Mouse (Mus musculus) hindbrain, embryonic 15.5 days (tissue): ENCODE measurements around the gene Cenpp. TPM values are rescaled to one million over a fixed set of nuclear protein-coding genes. Genes with fewer than 3 reads are reported as not detected.

Experiments used
- ATAC-seq: fragments of 200-750 bp; cut with Nextera tagmentation; 2 replicates; pipeline ENCODE4 v1.8.0; 2017; ENCODE audit warnings: low read depth, moderate number of reproducible peaks, moderate TSS enrichment; ENCODE audit not compliant: low FRiP score
- H3K27ac ChIP-seq: fragments of 300-500 bp; sonication (generic); replicated peaks from 2 replicates; pipeline ENCODE4 v1.5.1; 2015; ENCODE audit warnings: mild to moderate bottlenecking, inconsistent platforms
- H3K27me3 ChIP-seq: fragments of 300-500 bp; sonication (generic); 2 replicates; pipeline ENCODE4 v1.6.1; 2015; ENCODE audit warnings: control low read depth, inconsistent platforms
- H3K36me3 ChIP-seq: fragments of 300-500 bp; sonication (generic); 2 replicates; pipeline ENCODE4 v1.6.1; 2015; ENCODE audit warnings: control low read depth, inconsistent platforms
- H3K4me1 ChIP-seq: fragments of 300-500 bp; sonication (generic); replicated peaks from 2 replicates; pipeline ENCODE4 v1.6.1; 2015; ENCODE audit warnings: control low read depth, inconsistent platforms
- H3K4me2 ChIP-seq: fragments of 300-500 bp; sonication (generic); 2 replicates; pipeline ENCODE4 v1.6.1; 2015; ENCODE audit warnings: moderate library complexity, mild to moderate bottlenecking, inconsistent platforms
- H3K4me3 ChIP-seq: fragments of 300-500 bp; sonication (generic); 2 replicates; pipeline ENCODE4 v1.5.1; 2015; ENCODE audit warnings: mild to moderate bottlenecking, inconsistent platforms
- H3K9ac ChIP-seq: fragments of 300-500 bp; sonication (generic); 2 replicates; pipeline ENCODE4 v1.6.1; 2015; ENCODE audit warnings: inconsistent platforms
- H3K9me3 ChIP-seq: fragments of 300-500 bp; sonication (generic); 2 replicates; pipeline ENCODE4 v1.6.1; 2016; ENCODE audit warnings: control low read depth, inconsistent platforms
- WGBS: fragments of 180-500 bp; shearing (Covaris S2); methylation state at CpG from one replicate; pipeline ENCODE4 v1.1.7; 2015; 5-methylcytosine and 5-hydroxymethylcytosine counted together
- polyA plus RNA-seq: library from polyadenylated mRNA; unstranded; fragments of >200 nt; fragmentation: Nextera tagmentation; extraction: Ambion mirVana; gene quantifications from 2 replicates; pipeline ENCODE4 v1.2.1, GENCODE M21; 2015

Gene Cenpp
- polyA plus RNA-seq, 1 experiment from 2014 or later: 7.1 TPM

DNA sequence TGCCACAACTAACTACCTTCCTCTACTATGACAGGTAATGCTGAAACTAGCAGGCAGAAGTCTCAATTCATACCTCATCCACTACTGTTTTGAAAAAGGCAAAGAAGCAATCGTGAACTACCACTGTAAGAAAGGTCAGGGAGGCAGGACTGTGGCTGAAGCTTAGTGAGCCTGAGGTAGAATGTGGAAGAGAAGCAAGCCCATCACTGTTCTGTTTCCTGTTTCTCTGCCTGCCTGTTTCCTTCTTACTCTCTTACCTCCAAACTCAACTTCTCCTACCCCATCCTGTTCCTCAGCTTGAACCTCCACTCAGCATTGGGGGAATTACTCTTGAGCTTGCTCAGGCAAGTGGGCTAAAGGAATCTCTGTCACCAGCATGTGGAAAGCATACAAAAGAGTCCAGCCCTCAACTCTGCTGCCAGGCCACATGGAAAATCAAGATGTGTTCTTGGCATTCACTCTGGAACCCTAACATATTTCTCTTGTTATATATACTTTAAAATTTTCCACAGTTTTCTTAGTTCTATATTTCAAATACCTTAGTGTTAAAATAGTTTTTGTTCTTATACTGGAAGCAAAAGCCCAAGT lies 104.9 kb downstream of the Cenpp start:
- Histone ChIP-seq H3K9ac (no peak overlapping the region), H3K4me3 (no peak overlapping the region), H3K4me1 (no peaks in the 10 kb centered on the region), H3K27me3 (no peaks in the 10 kb centered on the region), H3K27ac (no peak overlapping the region), H3K36me3 (no peaks in the 10 kb centered on the region), H3K4me2 (no peak overlapping the region), H3K9me3 (no peaks in the 10 kb centered on the region)
- WGBS: 76% methylated on average over 1 of the region's 1 CpGs
- ATAC-seq: no peak

DNA sequence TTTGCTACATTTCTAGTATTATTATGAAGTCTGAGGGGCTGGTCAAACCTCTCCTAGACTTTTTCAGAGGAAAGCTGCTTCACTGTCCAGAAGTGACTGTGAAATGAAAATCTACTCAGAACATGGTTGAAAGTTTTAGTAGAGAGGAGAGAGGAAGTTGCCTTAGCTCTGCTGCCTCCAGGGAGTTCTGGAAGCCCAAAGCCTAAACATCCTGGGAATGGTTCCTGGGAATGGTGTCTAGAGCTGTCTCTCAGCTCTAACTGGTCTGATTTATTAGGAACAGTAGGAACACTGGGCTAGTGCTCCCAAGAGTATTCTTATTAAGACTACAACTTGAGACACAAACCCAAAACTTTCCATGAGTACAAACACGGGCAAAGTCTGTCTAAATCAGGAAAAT lies 106.1 kb downstream of the Cenpp start:
- no peak overlapping the region for H3K4me3 ChIP-seq
- H3K27me3 ChIP-seq: no peaks in the 10 kb centered on the region
- WGBS: 90% methylated on average over 1 of the region's 1 CpGs
- no peak overlapping the region for H3K9ac ChIP-seq
- ATAC-seq: no peak
- H3K9me3 ChIP-seq: no peaks in the 10 kb centered on the region
- H3K4me2 ChIP-seq: no peak overlapping the region
- H3K4me1 ChIP-seq: no peaks in the 10 kb centered on the region
- no peaks in the 10 kb centered on the region for H3K36me3 ChIP-seq
- H3K27ac ChIP-seq: no peak overlapping the region

DNA sequence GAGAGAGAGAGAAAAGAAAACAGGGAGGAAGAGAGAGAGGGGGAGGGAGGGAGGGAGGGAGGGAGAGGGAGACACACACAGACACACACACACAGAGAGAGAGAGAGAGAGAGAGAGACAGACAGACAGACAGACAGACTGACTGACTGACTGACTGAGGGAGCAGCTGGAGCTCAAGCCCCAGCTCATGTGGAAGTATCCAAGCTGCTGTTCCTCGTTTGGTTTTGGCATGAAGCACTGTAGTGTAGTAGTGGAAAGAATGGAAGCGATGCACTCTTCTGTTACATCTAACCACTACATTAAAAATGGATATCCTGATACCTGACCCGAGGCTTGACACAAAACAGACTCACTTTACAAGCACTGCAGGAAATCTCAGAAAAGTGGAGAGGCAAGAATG lies 106.9 kb downstream of the Cenpp start:
- Histone ChIP-seq H3K4me2 (no peak overlapping the region), H3K4me1 (no peaks in the 10 kb centered on the region), H3K4me3 (no peak overlapping the region), H3K9me3 (no peaks in the 10 kb centered on the region), H3K27me3 (no peaks in the 10 kb centered on the region), H3K36me3 (no peaks in the 10 kb centered on the region), H3K9ac (no peak overlapping the region), H3K27ac (no peak overlapping the region)
- ATAC-seq: no peak
- 72% methylated on average over 3 of the region's 3 CpGs for WGBS

DNA sequence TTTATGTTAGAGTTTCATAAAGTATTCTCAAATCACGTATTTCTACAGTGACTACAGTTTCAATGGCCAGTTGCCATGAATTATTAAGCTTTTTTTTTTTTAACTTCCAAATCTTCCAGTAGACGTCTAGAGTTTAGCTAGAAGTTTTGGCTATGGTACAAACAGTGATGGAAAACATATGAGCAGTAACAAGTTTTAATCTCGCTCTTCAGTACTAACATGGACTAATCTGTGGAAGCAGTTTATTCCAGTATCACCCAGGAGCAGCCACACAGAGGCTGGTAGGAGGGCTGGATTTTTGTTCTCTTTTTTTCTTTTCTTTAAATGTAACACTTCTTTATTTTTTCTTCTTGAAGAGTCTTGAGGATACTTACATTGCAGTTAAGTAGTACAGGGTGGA lies 108.3 kb downstream of the Cenpp start, which contains the start of gene Aspn:
TSS of gene Aspn (plus strand) at position 165 of the 400 bp plus-strand sequence.
- H3K4me2 ChIP-seq: no peak within 1 kb of the TSS
- H3K4me1 ChIP-seq: no peaks in the 10 kb centered on the region
- ATAC-seq: no peak
- no peak within 1 kb of the TSS for H3K27ac ChIP-seq
- no peak within 1 kb of the TSS for H3K4me3 ChIP-seq
- no peaks in the 10 kb centered on the region for H3K9me3 ChIP-seq
- no peak within 1 kb of the TSS for H3K9ac ChIP-seq
- no peaks in the 10 kb centered on the region for H3K27me3 ChIP-seq
- WGBS: 84% methylated on average over 3 of the region's 3 CpGs
- no peaks in the 10 kb centered on the region for H3K36me3 ChIP-seq

DNA sequence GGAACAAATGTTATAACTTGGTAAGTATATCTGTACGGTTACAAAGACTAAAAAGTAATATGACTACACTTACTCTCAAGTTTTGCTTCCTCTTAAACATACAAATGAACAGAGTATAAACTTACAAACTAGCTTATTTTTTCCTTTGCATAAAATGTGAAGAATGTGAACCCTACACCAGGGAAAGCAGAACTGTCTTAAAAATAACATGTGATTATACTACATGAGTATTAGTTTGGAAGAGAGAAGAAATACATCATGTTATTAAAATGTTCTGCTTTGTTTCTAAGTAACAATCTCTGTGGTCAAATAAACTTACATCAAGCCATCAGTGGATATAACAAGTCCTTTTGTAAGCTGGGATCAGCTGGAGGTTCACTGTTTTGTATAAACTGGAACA lies 113.9 kb downstream of the Cenpp start:
- Histone ChIP-seq H3K4me2 (no peak overlapping the region), H3K27me3 (no peaks in the 10 kb centered on the region), H3K9me3 (no peaks in the 10 kb centered on the region), H3K9ac (no peak overlapping the region), H3K27ac (no peak overlapping the region), H3K36me3 (no peaks in the 10 kb centered on the region), H3K4me3 (no peak overlapping the region), H3K4me1 (no peaks in the 10 kb centered on the region)
- ATAC-seq: no peak
- WGBS: 91% methylated on average over 1 of the region's 1 CpGs

DNA sequence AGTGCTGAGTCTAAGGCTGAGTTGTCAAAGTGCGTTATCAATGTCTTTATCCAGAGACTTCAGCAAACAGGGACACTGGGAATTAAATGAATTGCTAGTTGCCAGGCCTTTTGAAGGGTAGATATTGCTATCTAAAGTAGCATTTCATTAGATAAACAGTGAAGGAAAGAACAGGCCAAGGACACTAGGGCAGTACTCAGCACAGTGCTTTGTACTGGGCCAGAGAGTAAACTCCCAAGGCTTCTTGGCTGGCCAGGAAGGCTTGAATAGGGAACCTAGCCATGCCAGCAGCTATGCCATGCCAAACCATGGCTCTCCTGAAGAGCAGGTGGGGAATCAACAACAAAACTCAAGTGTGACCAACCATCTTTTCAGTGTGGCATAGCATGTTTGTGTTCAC lies 115.6 kb downstream of the Cenpp start:
- H3K36me3 ChIP-seq: no peaks in the 10 kb centered on the region
- no peak overlapping the region for H3K9ac ChIP-seq
- no peak overlapping the region for H3K4me3 ChIP-seq
- no peak overlapping the region for H3K4me2 ChIP-seq
- no peak overlapping the region for H3K27ac ChIP-seq
- no peaks in the 10 kb centered on the region for H3K9me3 ChIP-seq
- 96% methylated on average over 1 of the region's 1 CpGs for WGBS
- H3K27me3 ChIP-seq: no peaks in the 10 kb centered on the region
- no peaks in the 10 kb centered on the region for H3K4me1 ChIP-seq
- ATAC-seq: no peak

DNA sequence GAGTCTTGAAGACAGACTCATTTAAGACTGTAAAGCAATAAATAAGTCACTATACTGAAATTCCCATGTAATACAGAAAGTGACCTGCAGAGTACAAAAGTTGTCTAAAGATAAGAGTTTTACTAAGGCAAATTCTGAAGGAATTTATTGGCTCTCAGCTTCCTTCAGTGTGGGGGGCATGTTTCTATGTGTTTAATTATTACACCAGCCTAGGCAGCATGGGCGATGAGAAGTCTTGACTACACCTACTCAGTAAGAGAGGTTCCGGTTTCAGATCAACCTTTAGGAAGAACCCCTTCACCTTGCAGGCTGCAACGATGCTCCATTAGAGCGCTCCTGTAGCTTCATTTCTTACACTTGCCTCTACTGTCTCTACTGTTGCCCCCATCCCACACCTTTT lies 121.9 kb downstream of the Cenpp start:
- H3K9me3 ChIP-seq: no peaks in the 10 kb centered on the region
- ATAC-seq: no peak
- 94% methylated on average over 4 of the region's 4 CpGs for WGBS
- no peaks in the 10 kb centered on the region for H3K4me1 ChIP-seq
- H3K27ac ChIP-seq: no peak overlapping the region
- no peak overlapping the region for H3K4me2 ChIP-seq
- H3K36me3 ChIP-seq: no peaks in the 10 kb centered on the region
- no peak overlapping the region for H3K9ac ChIP-seq
- no peaks in the 10 kb centered on the region for H3K27me3 ChIP-seq
- H3K4me3 ChIP-seq: no peak overlapping the region

DNA sequence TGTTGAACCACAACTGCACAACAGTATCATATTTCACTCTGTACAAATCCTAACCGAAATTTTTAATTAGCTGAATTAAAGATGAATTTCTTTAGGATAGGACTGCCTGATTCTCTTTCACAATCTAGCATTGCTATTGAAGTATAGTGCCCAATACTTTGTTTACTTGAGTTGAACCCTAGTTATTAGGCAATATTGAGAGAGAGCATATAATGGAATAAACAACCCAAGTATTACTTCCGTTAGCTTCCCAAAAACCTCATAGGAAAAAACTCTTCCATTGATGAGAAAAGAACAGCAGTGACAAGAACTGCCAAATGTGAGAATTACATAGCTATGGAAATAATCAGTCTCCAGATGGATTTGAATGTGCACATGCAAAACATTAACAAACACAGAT lies 126.3 kb downstream of the Cenpp start:
- 89% methylated on average over 2 of the region's 2 CpGs for WGBS
- Histone ChIP-seq H3K27ac (no peak overlapping the region), H3K4me3 (no peak overlapping the region), H3K9ac (no peak overlapping the region), H3K4me2 (no peak overlapping the region), H3K27me3 (no peaks in the 10 kb centered on the region), H3K9me3 (no peaks in the 10 kb centered on the region), H3K36me3 (no peaks in the 10 kb centered on the region), H3K4me1 (no peaks in the 10 kb centered on the region)
- no peak for ATAC-seq

DNA sequence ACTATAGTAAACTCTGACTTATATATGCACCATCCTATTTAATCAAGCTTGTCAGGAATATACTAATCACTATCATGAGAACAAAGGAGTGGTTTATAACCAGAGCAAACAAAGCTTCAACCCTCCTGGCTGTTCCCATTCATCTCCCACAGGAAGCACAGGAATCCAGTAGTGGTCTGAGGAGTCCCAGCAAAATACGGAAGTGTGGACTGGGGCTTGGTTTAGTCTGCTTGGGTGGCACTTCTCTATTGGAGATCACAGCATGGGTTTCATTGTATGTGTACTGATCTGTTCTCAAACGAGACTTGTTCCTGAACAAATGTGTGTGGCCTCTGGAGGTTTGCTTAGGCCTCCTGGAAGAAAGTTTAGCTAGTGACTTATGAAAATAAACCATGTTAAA lies 133.8 kb downstream of the Cenpp start:
- Histone ChIP-seq H3K27me3 (no peaks in the 10 kb centered on the region), H3K4me1 (no peaks in the 10 kb centered on the region), H3K9me3 (no peaks in the 10 kb centered on the region), H3K4me3 (no peak overlapping the region), H3K27ac (no peak overlapping the region), H3K36me3 (no peaks in the 10 kb centered on the region), H3K4me2 (no peak overlapping the region), H3K9ac (no peak overlapping the region)
- WGBS: 40% methylated on average over 2 of the region's 2 CpGs
- no peak for ATAC-seq

DNA sequence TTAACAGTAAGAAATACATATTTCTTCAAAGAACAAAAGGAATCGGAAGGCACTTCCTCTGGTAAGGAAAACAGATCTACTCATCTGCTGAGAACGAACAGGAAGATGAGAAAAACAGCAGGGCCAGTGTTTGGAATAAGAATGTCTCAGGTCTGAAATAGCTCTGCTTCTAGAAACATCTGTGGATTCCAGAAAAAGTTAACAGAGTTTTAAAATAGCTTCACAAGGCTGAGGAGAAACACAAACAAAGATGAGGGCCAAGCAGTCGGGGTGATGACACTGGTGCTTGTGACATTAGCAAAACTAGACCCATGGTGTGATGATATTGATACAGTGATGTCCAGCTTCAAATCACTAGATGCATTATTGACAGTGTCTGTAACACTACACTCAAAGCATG lies 145.4 kb downstream of the Cenpp start:
- Histone ChIP-seq H3K9me3 (no peaks in the 10 kb centered on the region), H3K4me3 (no peak overlapping the region), H3K4me1 (no peaks in the 10 kb centered on the region), H3K4me2 (no peak overlapping the region), H3K36me3 (no peaks in the 10 kb centered on the region), H3K9ac (no peak overlapping the region), H3K27me3 (no peaks in the 10 kb centered on the region), H3K27ac (no peak overlapping the region)
- 82% methylated on average over 3 of the region's 3 CpGs for WGBS
- no peak for ATAC-seq

DNA sequence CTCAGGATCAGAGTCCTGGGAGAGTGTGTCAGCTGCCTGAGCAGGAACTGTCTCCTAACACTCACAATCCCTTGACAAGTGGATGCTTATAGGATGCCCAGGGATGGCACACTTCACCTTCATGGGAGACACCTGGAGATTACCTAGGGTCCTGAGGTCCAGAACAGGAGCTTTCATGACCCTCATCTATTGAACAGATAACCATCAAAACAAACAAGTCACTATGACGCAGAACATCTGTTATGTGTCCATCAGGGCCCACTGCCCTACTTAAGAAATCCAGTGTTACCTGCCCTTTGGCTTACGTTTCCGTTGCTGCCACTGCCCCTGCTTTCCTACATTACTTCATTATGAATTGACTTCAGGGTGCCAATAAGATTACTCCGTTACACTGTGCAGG lies 146.8 kb downstream of the Cenpp start:
- Histone ChIP-seq H3K4me3 (no peak overlapping the region), H3K9me3 (no peaks in the 10 kb centered on the region), H3K9ac (no peak overlapping the region), H3K36me3 (no peaks in the 10 kb centered on the region), H3K4me1 (no peaks in the 10 kb centered on the region), H3K27ac (no peak overlapping the region), H3K27me3 (no peaks in the 10 kb centered on the region), H3K4me2 (no peak overlapping the region)
- no peak for ATAC-seq
- WGBS: 87% methylated on average over 4 of the region's 4 CpGs

DNA sequence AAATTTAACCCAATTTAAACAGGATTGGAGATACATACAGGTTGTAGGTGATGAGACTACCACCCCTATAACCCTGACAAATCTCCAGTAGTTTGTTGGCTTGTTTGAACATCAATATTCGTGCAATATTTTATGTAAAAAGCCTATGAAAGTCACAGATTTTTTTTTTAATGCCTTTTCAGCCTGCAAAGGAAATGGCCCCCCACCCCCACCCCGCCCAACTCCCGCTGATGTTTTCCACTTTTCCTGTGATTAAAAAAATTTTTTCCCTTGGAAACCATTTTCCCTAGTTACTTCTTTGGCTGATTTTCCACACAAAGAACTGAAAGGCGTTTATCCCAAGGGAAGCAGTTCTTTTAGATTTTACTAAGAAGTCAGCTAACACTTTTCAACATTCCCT lies 148.1 kb downstream of the Cenpp start, which contains the start of gene Ecm2:
TSS of gene Ecm2 (plus strand) at position 301 of the 400 bp plus-strand sequence.
- no peak within 1 kb of the TSS for H3K4me2 ChIP-seq
- ATAC-seq: no peak
- WGBS: 42% methylated on average over 4 of the region's 4 CpGs

More for the DNA sequence above, 148.1 kb downstream of the Cenpp start, which contains the start of gene Ecm2:
- H3K4me1 ChIP-seq: no peaks in the 10 kb centered on the region
- no peaks in the 10 kb centered on the region for H3K36me3 ChIP-seq
- no peaks in the 10 kb centered on the region for H3K9me3 ChIP-seq
- H3K27me3 ChIP-seq: no peaks in the 10 kb centered on the region
- H3K4me3 ChIP-seq: no peak within 1 kb of the TSS
- no peak within 1 kb of the TSS for H3K9ac ChIP-seq
- no peak within 1 kb of the TSS for H3K27ac ChIP-seq
